Mouse (Mus musculus) ES-Bruce4 (cell line): ENCODE results near the gene Orm1.

Experiments used
- CTCF ChIP-seq: IDR thresholded peaks from one replicate; pipeline ENCODE4 v1.8.1; 2011; ENCODE audit warnings: low read depth, low read length
- POLR2A ChIP-seq: IDR thresholded peaks from one replicate; pipeline ENCODE4 v1.8.1; 2011; ENCODE audit warnings: low read length; ENCODE audit not compliant: insufficient read depth

- TF ChIP-seq CTCF: no peak
- no peak for TF ChIP-seq POLR2A
Measured at GRCm38 (mm10) chr4:63342491-63342890, 1.9 kb upstream of the Orm1 start.
